8 mouse cellular contexts compared by ENCODE assay signal in the genomic region with DNA sequence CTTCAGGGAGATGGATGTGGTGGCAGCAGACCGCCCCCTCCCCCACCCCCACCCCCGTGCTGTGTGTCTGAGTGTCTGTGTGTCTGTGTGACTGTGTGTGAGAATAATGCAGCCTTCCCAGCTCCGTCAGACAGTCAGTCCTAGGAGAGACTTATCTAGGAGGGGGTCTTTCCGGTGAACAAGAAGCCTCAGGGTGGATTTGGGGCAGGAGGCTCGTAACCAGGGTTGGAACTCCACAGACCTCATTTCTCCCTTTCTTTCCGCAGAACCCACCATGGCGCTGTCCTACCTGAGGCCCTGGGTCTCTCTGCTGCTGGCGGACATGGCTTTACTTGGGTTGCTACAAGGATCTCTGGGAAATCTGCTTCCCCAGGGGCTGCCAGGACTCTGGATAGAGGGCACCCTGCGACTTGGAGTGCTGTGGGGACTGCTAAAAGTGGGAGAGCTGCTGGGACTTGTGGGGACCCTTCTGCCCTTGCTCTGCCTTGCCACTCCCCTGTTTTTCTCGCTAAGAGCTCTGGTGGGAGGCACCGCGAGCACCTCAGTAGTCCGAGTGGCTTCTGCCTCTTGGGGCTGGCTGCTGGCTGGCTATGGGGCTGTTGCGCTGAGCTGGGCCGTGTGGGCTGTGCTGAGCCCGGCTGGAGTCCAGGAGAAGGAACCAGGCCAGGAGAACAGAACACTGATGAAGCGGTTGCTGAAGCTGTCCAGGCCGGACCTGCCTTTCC. TPM values are rescaled to one million over a fixed set of nuclear protein-coding genes. Genes with fewer than 3 reads are reported as not detected.
A peak's percentile ranks its signal among the peaks of the same experiment; 100 is the strongest.
DNase-seq lines count a peak whose midpoint lies in the region; ATAC-seq lines count a peak whose summit lies in the region.

No protein-coding gene starts in this region.

- 13% methylated on average over 18 of the region's 18 CpGs for WGBS in kidney, embryonic 15.5 days
- 13% methylated on average over 18 of the region's 18 CpGs for WGBS in intestine, embryonic 14.5 days

- no peak for DNase-seq in kidney, adult 11 months
- DNase-seq in adrenal gland, postnatal 10 days, result peak; percentile 65
- DNase-seq in gastrocnemius, postnatal 10 days, result peak; percentile 61
- DNase-seq in intestine, embryonic 14.5 days (ENCODE audit: low spot score), result no peak
- peak; percentile 46 to 70 for DNase-seq in lung, postnatal 4 days
- DNase-seq in thymus, postnatal 25 days, result peak; percentile 73
- DNase-seq in urinary bladder, adult 18-20 months (ENCODE audit: low spot score in 2 of 2), result no peak

- peak overlapping the region; percentile 81 for H3K4me3 ChIP-seq in kidney, embryonic 15.5 days (replicated peaks)
- H3K4me3 ChIP-seq in intestine, embryonic 14.5 days (ENCODE audit: low read depth, low read length), result peak overlapping the region; percentile 59

- peaks cover 11% of the 10 kb centered on the region for H3K4me1 ChIP-seq in kidney, embryonic 15.5 days
- peaks cover 5% of the 10 kb centered on the region; the same call in 1 of the 2 replicates for H3K4me1 ChIP-seq in intestine, embryonic 14.5 days (replicated peaks; ENCODE audit: control insufficient read depth, insufficient read depth, low read length)

- ATAC-seq in kidney, embryonic 15.5 days (replicated peaks; ENCODE audit: low FRiP score), result no peak
- no peak for ATAC-seq in intestine, embryonic 14.5 days (replicated peaks; ENCODE audit: low FRiP score, low TSS enrichment, low read depth)

- H3K27ac ChIP-seq in kidney, embryonic 15.5 days, result no peak overlapping the region
- no peak overlapping the region for H3K27ac ChIP-seq in intestine, embryonic 14.5 days (ENCODE audit: low read depth)

- peaks cover 61% of the 10 kb centered on the region for H3K27me3 ChIP-seq in kidney, embryonic 15.5 days
- peaks cover 32% of the 10 kb centered on the region for H3K27me3 ChIP-seq in intestine, embryonic 14.5 days (replicated peaks; ENCODE audit: control insufficient read depth, insufficient read depth, low read length)

- peak overlapping the region; percentile 66 for H3K9ac ChIP-seq in kidney, embryonic 15.5 days
- peak overlapping the region; percentile 58 for H3K9ac ChIP-seq in intestine, embryonic 14.5 days (ENCODE audit: low read length)

- peak overlapping the region; percentile 96 for H3K4me2 ChIP-seq in kidney, embryonic 15.5 days
- peak overlapping the region; percentile 91 for H3K4me2 ChIP-seq in intestine, embryonic 14.5 days (ENCODE audit: low read length)

- H3K36me3 ChIP-seq in kidney, embryonic 15.5 days, result no peaks in the 10 kb centered on the region
- no peaks in the 10 kb centered on the region for H3K36me3 ChIP-seq in intestine, embryonic 14.5 days (ENCODE audit: control insufficient read depth, insufficient read depth, low read length)

- no peaks in the 10 kb centered on the region for H3K9me3 ChIP-seq in kidney, embryonic 15.5 days (replicated peaks)
- 0 out of 2 replicates have a peak, but pooled peaks cover 3% of the 10 kb centered on the region for H3K9me3 ChIP-seq in intestine, embryonic 14.5 days (ENCODE audit: control insufficient read depth, low read length)

RNA-seq across cellular contexts. Expression of a gene that starts 1.9 kb away (rescaled TPM):
- 3.5 and 4.1 TPM in 2 replicates for polyA plus RNA-seq in kidney, embryonic 15.5 days (2015; fragmentation: Nextera tagmentation; extraction: Ambion mirVana)
- total RNA-seq in adrenal gland, postnatal 10 days (2021), result 10 to 100 TPM; 32.8 to 35.0 TPM
- 1 to 10 TPM; 6.5 to 7.0 TPM for total RNA-seq in gastrocnemius, postnatal 10 days (2021)
- 2.2 and 2.5 TPM in 2 replicates for polyA plus RNA-seq in intestine, embryonic 14.5 days (2014; fragmentation: Nextera tagmentation; extraction: Ambion mirVana)

RNA-seq across cellular contexts. Expression of a gene that starts 7.7 kb away (rescaled TPM):
- polyA plus RNA-seq in kidney, embryonic 15.5 days (2015; fragmentation: Nextera tagmentation; extraction: Ambion mirVana), result 6.0 and 7.1 TPM in 2 replicates
- total RNA-seq in adrenal gland, postnatal 10 days (2021), result 10 to 100 TPM; 22.8 to 29.1 TPM
- total RNA-seq in gastrocnemius, postnatal 10 days (2021), result 1 to 10 TPM; 4.5 to 5.1 TPM
- polyA plus RNA-seq in intestine, embryonic 14.5 days (2014; fragmentation: Nextera tagmentation; extraction: Ambion mirVana), result 13.7 and 14.0 TPM in 2 replicates

RNA-seq across cellular contexts. Expression of a gene that starts 17.6 kb away (rescaled TPM):
- polyA plus RNA-seq in kidney, embryonic 15.5 days (2015; fragmentation: Nextera tagmentation; extraction: Ambion mirVana), result 3.0 and 3.2 TPM in 2 replicates
- 10 to 100 TPM; 13.5 to 18.2 TPM for total RNA-seq in adrenal gland, postnatal 10 days (2021)
- 1 to 10 TPM; 1.6 to 1.7 TPM for total RNA-seq in gastrocnemius, postnatal 10 days (2021)
- 4.6 and 4.7 TPM in 2 replicates for polyA plus RNA-seq in intestine, embryonic 14.5 days (2014; fragmentation: Nextera tagmentation; extraction: Ambion mirVana)

RNA-seq across cellular contexts. Expression of a gene that starts 17.8 kb away (rescaled TPM):
- polyA plus RNA-seq in kidney, embryonic 15.5 days (2015; fragmentation: Nextera tagmentation; extraction: Ambion mirVana), result 3.5 and 3.8 TPM in 2 replicates
- total RNA-seq in adrenal gland, postnatal 10 days (2021), result 10 to 100 TPM; 11.9 to 15.5 TPM
- total RNA-seq in gastrocnemius, postnatal 10 days (2021), result 1 to 10 TPM; 2.6 to 3.8 TPM
- polyA plus RNA-seq in intestine, embryonic 14.5 days (2014; fragmentation: Nextera tagmentation; extraction: Ambion mirVana), result 4.2 and 4.9 TPM in 2 replicates

RNA-seq across cellular contexts. Expression of a gene that starts 33.5 kb away (rescaled TPM):
- 0.13 TPM in 1 of 2 replicates, not detected in the other for polyA plus RNA-seq in kidney, embryonic 15.5 days (2015; fragmentation: Nextera tagmentation; extraction: Ambion mirVana)
- 1 to 10 TPM; 2.7 to 3.5 TPM for total RNA-seq in adrenal gland, postnatal 10 days (2021)
- under 1 TPM; 0.26 to 0.34 TPM for total RNA-seq in gastrocnemius, postnatal 10 days (2021)
- 0.11 TPM in 1 of 2 replicates, not detected in the other for polyA plus RNA-seq in intestine, embryonic 14.5 days (2014; fragmentation: Nextera tagmentation; extraction: Ambion mirVana)

Comparison
In these comparisons a context has a peak if more than half of its experiments do, and no peak if none do; other contexts are left out.
1. DNase-seq: peak in adrenal gland, postnatal 10 days (single experiment), gastrocnemius, postnatal 10 days (single experiment), lung, postnatal 4 days (2 of 2) and thymus, postnatal 25 days (single experiment); none in kidney, adult 11 months (single experiment), intestine, embryonic 14.5 days (single experiment) and urinary bladder, adult 18-20 months (0 of 2).
2. RNA of a gene that starts 1.9 kb away (total RNA-seq): 32.8 to 35.0 TPM in adrenal gland, postnatal 10 days; 6.5 to 7.0 TPM in gastrocnemius, postnatal 10 days; every median in the first group is over 4 times any median in the second.
3. RNA of a gene that starts 17.6 kb away (total RNA-seq): 13.5 to 18.2 TPM in adrenal gland, postnatal 10 days; 1.6 to 1.7 TPM in gastrocnemius, postnatal 10 days; every median in the first group is over 4 times any median in the second.